Mouse (Mus musculus): Measurements from ENCODE around the gene Fam102b. TPM values are rescaled to one million over a fixed set of nuclear protein-coding genes. Genes with fewer than 3 reads are reported as not detected.

Fam102b gene
- polyA plus RNA-seq, 1 experiment from 2014 or later, result 18.0 TPM

GRCm38 (mm10) chr3:108981946-108982345 is 45.5 kb downstream of the Fam102b start:
- ATAC-seq (ENCODE audit: low read depth), result no peak
- WGBS, result 83% methylated on average over 6 of the region's 6 CpGs
- H3K9me3 ChIP-seq (ENCODE audit: control insufficient read depth, low read length), result no peaks in the 10 kb centered on the region
- no peaks in the 10 kb centered on the region for H3K27me3 ChIP-seq (replicated peaks; ENCODE audit: control insufficient read depth, insufficient read depth, low read length)
- H3K4me1 ChIP-seq (ENCODE audit: control insufficient read depth, insufficient read depth, low read length), result no peaks in the 10 kb centered on the region
- no peak for DNase-seq (ENCODE audit: low spot score)
- H3K4me3 ChIP-seq (ENCODE audit: low read depth, low read length), result no peak overlapping the region
- peaks cover 61% of the 10 kb centered on the region for H3K36me3 ChIP-seq (ENCODE audit: control insufficient read depth, insufficient read depth, low read length)
- no peak overlapping the region for H3K9ac ChIP-seq (ENCODE audit: low read depth, low read length)
- no peak overlapping the region for H3K4me2 ChIP-seq (ENCODE audit: low read depth, low read length)
- H3K27ac ChIP-seq (replicated peaks; ENCODE audit: low read depth, low read length), result no peak overlapping the region

- 94% methylated on average over 13 of the region's 13 CpGs for WGBS
- Histone ChIP-seq H3K4me3 (ENCODE audit: low read depth, low read length) (no peak overlapping the region), H3K9me3 (ENCODE audit: control insufficient read depth, low read length) (no peaks in the 10 kb centered on the region), H3K4me2 (ENCODE audit: low read depth, low read length) (no peak overlapping the region), H3K27ac (replicated peaks; ENCODE audit: low read depth, low read length) (no peak overlapping the region), H3K9ac (ENCODE audit: low read depth, low read length) (no peak overlapping the region), H3K27me3 (replicated peaks; ENCODE audit: control insufficient read depth, insufficient read depth, low read length) (no peaks in the 10 kb centered on the region), H3K4me1 (ENCODE audit: control insufficient read depth, insufficient read depth, low read length) (no peaks in the 10 kb centered on the region), H3K36me3 (ENCODE audit: control insufficient read depth, insufficient read depth, low read length) (peaks cover 58% of the 10 kb centered on the region)
- ATAC-seq (ENCODE audit: low read depth) (no peak), DNase-seq (ENCODE audit: low spot score) (no peak)
These were observed 49.9 kb downstream of the Fam102b start for GRCm38 (mm10) chr3:108977340-108978030.

GRCm38 (mm10) chr3:108974920-108975485 is 52.4 kb downstream of the Fam102b start:
- ATAC-seq (ENCODE audit: low read depth), result no peak
- 87% methylated on average over 15 of the region's 15 CpGs for WGBS
- peaks cover 46% of the 10 kb centered on the region for H3K36me3 ChIP-seq (ENCODE audit: control insufficient read depth, insufficient read depth, low read length)

GRCm38 (mm10) chr3:108973980-108974660 is 53.3 kb downstream of the Fam102b start:
- H3K4me1 ChIP-seq (ENCODE audit: control insufficient read depth, insufficient read depth, low read length), result no peaks in the 10 kb centered on the region
- H3K36me3 ChIP-seq (ENCODE audit: control insufficient read depth, insufficient read depth, low read length), result peaks cover 37% of the 10 kb centered on the region
- ATAC-seq (ENCODE audit: low read depth) (no peak), DNase-seq (ENCODE audit: low spot score) (no peak)
- H3K4me3 ChIP-seq (ENCODE audit: low read depth, low read length), result no peak overlapping the region
- H3K27ac ChIP-seq (replicated peaks; ENCODE audit: low read depth, low read length), result no peak overlapping the region
- H3K4me2 ChIP-seq (ENCODE audit: low read depth, low read length), result no peak overlapping the region
- no peaks in the 10 kb centered on the region for H3K27me3 ChIP-seq (replicated peaks; ENCODE audit: control insufficient read depth, insufficient read depth, low read length)
- H3K9me3 ChIP-seq (ENCODE audit: control insufficient read depth, low read length), result no peaks in the 10 kb centered on the region
- 85% methylated on average over 13 of the region's 13 CpGs for WGBS
- H3K9ac ChIP-seq (ENCODE audit: low read depth, low read length), result no peak overlapping the region

More at GRCm38 (mm10) chr3:108974920-108975485, 52.4 kb downstream of the Fam102b start:
- DNase-seq (ENCODE audit: low spot score), result no peak
- Histone ChIP-seq H3K27ac (replicated peaks; ENCODE audit: low read depth, low read length) (no peak overlapping the region), H3K9me3 (ENCODE audit: control insufficient read depth, low read length) (no peaks in the 10 kb centered on the region), H3K27me3 (replicated peaks; ENCODE audit: control insufficient read depth, insufficient read depth, low read length) (no peaks in the 10 kb centered on the region), H3K4me2 (ENCODE audit: low read depth, low read length) (no peak overlapping the region), H3K4me1 (ENCODE audit: control insufficient read depth, insufficient read depth, low read length) (no peaks in the 10 kb centered on the region), H3K9ac (ENCODE audit: low read depth, low read length) (no peak overlapping the region), H3K4me3 (ENCODE audit: low read depth, low read length) (no peak overlapping the region)

- Histone ChIP-seq H3K27me3 (replicated peaks; ENCODE audit: control insufficient read depth, insufficient read depth, low read length) (no peaks in the 10 kb centered on the region), H3K9ac (ENCODE audit: low read depth, low read length) (no peak overlapping the region), H3K9me3 (ENCODE audit: control insufficient read depth, low read length) (no peaks in the 10 kb centered on the region), H3K36me3 (ENCODE audit: control insufficient read depth, insufficient read depth, low read length) (no peaks in the 10 kb centered on the region), H3K27ac (replicated peaks; ENCODE audit: low read depth, low read length) (no peak overlapping the region), H3K4me2 (ENCODE audit: low read depth, low read length) (no peak overlapping the region), H3K4me3 (ENCODE audit: low read depth, low read length) (no peak overlapping the region), H3K4me1 (ENCODE audit: control insufficient read depth, insufficient read depth, low read length) (0 out of 2 replicates have a peak, but pooled peaks cover 3% of the 10 kb centered on the region)
- DNase-seq (ENCODE audit: low spot score), result no peak
- WGBS, result 96% methylated on average over 3 of the region's 3 CpGs
- no peak for ATAC-seq (ENCODE audit: low read depth)
These were observed 61.4 kb downstream of the Fam102b start for GRCm38 (mm10) chr3:108966051-108966450.

- DNase-seq (ENCODE audit: low spot score) (no peak), ATAC-seq (ENCODE audit: low read depth) (no peak)
- Histone ChIP-seq H3K36me3 (ENCODE audit: control insufficient read depth, insufficient read depth, low read length) (no peaks in the 10 kb centered on the region), H3K9ac (ENCODE audit: low read depth, low read length) (no peak overlapping the region), H3K9me3 (ENCODE audit: control insufficient read depth, low read length) (no peaks in the 10 kb centered on the region), H3K27ac (replicated peaks; ENCODE audit: low read depth, low read length) (no peak overlapping the region), H3K4me3 (ENCODE audit: low read depth, low read length) (no peak overlapping the region), H3K27me3 (replicated peaks; ENCODE audit: control insufficient read depth, insufficient read depth, low read length) (no peaks in the 10 kb centered on the region), H3K4me2 (ENCODE audit: low read depth, low read length) (no peak overlapping the region), H3K4me1 (ENCODE audit: control insufficient read depth, insufficient read depth, low read length) (0 out of 2 replicates have a peak, but pooled peaks cover 3% of the 10 kb centered on the region)
- WGBS, result 81% methylated on average over 7 of the region's 7 CpGs
These were observed 62.9 kb downstream of the Fam102b start for GRCm38 (mm10) chr3:108964361-108965044.

GRCm38 (mm10) chr3:108963776-108964175 is 63.6 kb downstream of the Fam102b start:
- Histone ChIP-seq H3K27ac (replicated peaks; ENCODE audit: low read depth, low read length) (no peak overlapping the region), H3K27me3 (replicated peaks; ENCODE audit: control insufficient read depth, insufficient read depth, low read length) (no peaks in the 10 kb centered on the region), H3K36me3 (ENCODE audit: control insufficient read depth, insufficient read depth, low read length) (no peaks in the 10 kb centered on the region), H3K4me2 (ENCODE audit: low read depth, low read length) (no peak overlapping the region), H3K9ac (ENCODE audit: low read depth, low read length) (no peak overlapping the region), H3K4me1 (ENCODE audit: control insufficient read depth, insufficient read depth, low read length) (0 out of 2 replicates have a peak, but pooled peaks cover 3% of the 10 kb centered on the region), H3K9me3 (ENCODE audit: control insufficient read depth, low read length) (no peaks in the 10 kb centered on the region), H3K4me3 (ENCODE audit: low read depth, low read length) (no peak overlapping the region)
- 69% methylated on average over 3 of the region's 3 CpGs for WGBS
- DNase-seq (ENCODE audit: low spot score) (no peak), ATAC-seq (ENCODE audit: low read depth) (no peak)

- DNase-seq (ENCODE audit: low spot score), result peak; percentile 33
- no peak overlapping the region for H3K9ac ChIP-seq (ENCODE audit: low read depth, low read length)
- no peaks in the 10 kb centered on the region for H3K27me3 ChIP-seq (replicated peaks; ENCODE audit: control insufficient read depth, insufficient read depth, low read length)
- no peaks in the 10 kb centered on the region for H3K9me3 ChIP-seq (ENCODE audit: control insufficient read depth, low read length)
- no peak overlapping the region for H3K4me3 ChIP-seq (ENCODE audit: low read depth, low read length)
- 0 out of 2 replicates have a peak, but pooled peaks have one; percentile 21 for ATAC-seq (ENCODE audit: low read depth)
- WGBS, result 61% methylated on average over 3 of the region's 3 CpGs
- no peak overlapping the region for H3K4me2 ChIP-seq (ENCODE audit: low read depth, low read length)
- H3K4me1 ChIP-seq (ENCODE audit: control insufficient read depth, insufficient read depth, low read length), result 0 out of 2 replicates have a peak, but pooled peaks cover 3% of the 10 kb centered on the region
- H3K36me3 ChIP-seq (ENCODE audit: control insufficient read depth, insufficient read depth, low read length), result no peaks in the 10 kb centered on the region
- H3K27ac ChIP-seq (replicated peaks; ENCODE audit: low read depth, low read length), result no peak overlapping the region
These were observed 64.1 kb downstream of the Fam102b start for GRCm38 (mm10) chr3:108963278-108963677.

Measured in embryonic facial prominence, embryonic 14.5 days (tissue).